9 mouse cellular contexts compared by ENCODE assay signal in the genomic region with DNA sequence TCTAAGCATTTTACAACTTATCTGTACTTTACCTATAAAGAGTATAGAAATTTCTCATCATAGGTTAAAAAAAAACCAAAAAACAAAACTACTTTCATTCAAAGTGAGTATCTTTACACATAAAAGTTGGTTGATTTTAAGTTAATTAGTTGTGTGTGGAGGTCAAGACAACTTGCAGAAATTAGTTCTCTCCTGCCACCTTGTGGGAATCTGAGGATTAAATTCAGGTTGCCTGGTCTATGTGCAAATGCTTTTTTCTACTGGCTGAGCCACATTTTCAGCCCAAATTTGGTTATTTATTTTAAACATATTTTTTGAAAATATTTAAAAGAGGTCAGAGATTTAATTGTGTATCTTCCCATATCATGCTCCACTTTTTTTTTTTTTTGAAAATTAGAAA. TPM values are rescaled to one million over a fixed set of nuclear protein-coding genes. Genes with fewer than 3 reads are reported as not detected.
DNase-seq lines count a peak whose midpoint lies in the region; ATAC-seq and TF ChIP-seq lines count a peak whose summit lies in the region.
"Had no signal": no experiment of that assay in that cellular context is flagged by ENCODE, and none has a peak within 500 bp of the region (broad histone marks: within the 10 kb centered on the region; RNA-seq: fewer than 3 reads in every experiment).

No protein-coding gene starts in this region.

- no peak overlapping the region for H3K4me3 ChIP-seq in heart, embryonic 10.5 days
- H3K4me3 ChIP-seq in midbrain, postnatal 0 days (ENCODE audit: low read depth, low read length): no peak overlapping the region
- no peak overlapping the region for H3K4me3 ChIP-seq in midbrain, embryonic 16.5 days (ENCODE audit: low read depth, low read length)
- H3K4me3 ChIP-seq in lung, postnatal 0 days (ENCODE audit: low read depth, low read length): no peak overlapping the region
- H3K4me3 ChIP-seq: hindbrain, embryonic 15.5 days had no signal

- H3K4me1 ChIP-seq in heart, embryonic 10.5 days: no peaks in the 10 kb centered on the region
- H3K4me1 ChIP-seq in midbrain, postnatal 0 days (ENCODE audit: insufficient read depth, low read length): no peaks in the 10 kb centered on the region
- H3K4me1 ChIP-seq in midbrain, embryonic 16.5 days (ENCODE audit: control insufficient read depth, insufficient read depth, low read length): no peaks in the 10 kb centered on the region
- no peaks in the 10 kb centered on the region for H3K4me1 ChIP-seq in lung, postnatal 0 days (ENCODE audit: insufficient read depth, low read depth, low read length)
- H3K4me1 ChIP-seq: hindbrain, embryonic 15.5 days had no signal

- no peak for ATAC-seq in midbrain, postnatal 0 days (ENCODE audit: low FRiP score)
- ATAC-seq in midbrain, embryonic 16.5 days: no peak
- ATAC-seq in lung, postnatal 0 days: no peak
- no peak for ATAC-seq in erythroblast, adult 5-6 weeks (replicated peaks; ENCODE audit: low FRiP score, poor library complexity, severe bottlenecking)

- DNase-seq in heart, adult 8-10 months (ENCODE audit: low spot score): peak; percentile 27
- DNase-seq in heart, embryonic 10.5 days (ENCODE audit: low spot score): no peak
- DNase-seq in midbrain, postnatal 0 days (ENCODE audit: low spot score): peak; percentile 45
- DNase-seq in R1 (ENCODE audit: low read depth, low spot score): peak; percentile 49
- DNase-seq in lung, postnatal 0 days (ENCODE audit: low spot score): peak; percentile 61
- no peak for DNase-seq in spleen, postnatal 4 days (ENCODE audit: low spot score in 2 of 2)

- H3K36me3 ChIP-seq in heart, embryonic 10.5 days: no peaks in the 10 kb centered on the region
- no peaks in the 10 kb centered on the region; the same call in 1 of the 2 replicates for H3K36me3 ChIP-seq in midbrain, postnatal 0 days (ENCODE audit: insufficient read depth, low read length)
- H3K36me3 ChIP-seq in midbrain, embryonic 16.5 days (ENCODE audit: control insufficient read depth, insufficient read depth, low read length): no peaks in the 10 kb centered on the region
- no peaks in the 10 kb centered on the region for H3K36me3 ChIP-seq in lung, postnatal 0 days (ENCODE audit: insufficient read depth, low read length)

- peak; percentile 67 for TF ChIP-seq CTCF in midbrain, postnatal 0 days (IDR thresholded peaks at IDR 0.05)
- TF ChIP-seq CTCF in lung, postnatal 0 days (IDR thresholded peaks at IDR 0.05): peak; percentile 62

- no peak overlapping the region for H3K4me2 ChIP-seq in midbrain, postnatal 0 days (ENCODE audit: low read depth, low read length, poor library complexity, severe bottlenecking)
- H3K4me2 ChIP-seq in midbrain, embryonic 16.5 days (ENCODE audit: low read length): no peak overlapping the region
- H3K4me2 ChIP-seq in lung, postnatal 0 days (replicated peaks; ENCODE audit: low read depth, low read length): no peak overlapping the region
- H3K4me2 ChIP-seq: hindbrain, embryonic 15.5 days had no signal

- no peaks in the 10 kb centered on the region for H3K9me3 ChIP-seq in heart, embryonic 10.5 days
- H3K9me3 ChIP-seq in midbrain, postnatal 0 days (ENCODE audit: low read length): no peaks in the 10 kb centered on the region
- no peaks in the 10 kb centered on the region for H3K9me3 ChIP-seq in midbrain, embryonic 16.5 days (replicated peaks; ENCODE audit: control insufficient read depth, low read length, poor library complexity, severe bottlenecking)
- no peaks in the 10 kb centered on the region for H3K9me3 ChIP-seq in lung, postnatal 0 days (ENCODE audit: low read length)
- H3K9me3 ChIP-seq: hindbrain, embryonic 15.5 days had no signal

- no peak for TF ChIP-seq EP300 in lung, postnatal 0 days (IDR thresholded peaks at IDR 0.05)

- no peak overlapping the region for H3K9ac ChIP-seq in midbrain, postnatal 0 days (replicated peaks; ENCODE audit: low read length, poor library complexity, severe bottlenecking)
- no peak overlapping the region for H3K9ac ChIP-seq in midbrain, embryonic 16.5 days (ENCODE audit: low read depth, low read length)
- H3K9ac ChIP-seq in lung, postnatal 0 days (replicated peaks; ENCODE audit: low read depth): no peak overlapping the region
- H3K9ac ChIP-seq: hindbrain, embryonic 15.5 days had no signal

- no peaks in the 10 kb centered on the region for H3K27me3 ChIP-seq in heart, embryonic 10.5 days (ENCODE audit: insufficient read depth, poor library complexity, severe bottlenecking)
- no peaks in the 10 kb centered on the region for H3K27me3 ChIP-seq in midbrain, postnatal 0 days (ENCODE audit: insufficient read depth, low read length)
- H3K27me3 ChIP-seq in midbrain, embryonic 16.5 days (ENCODE audit: control insufficient read depth, insufficient read depth, low read depth, low read length): no peaks in the 10 kb centered on the region
- H3K27me3 ChIP-seq in lung, postnatal 0 days (replicated peaks; ENCODE audit: insufficient read depth, low read length): no peaks in the 10 kb centered on the region
- H3K27me3 ChIP-seq: hindbrain, embryonic 15.5 days had no signal

- H3K27ac ChIP-seq in heart, embryonic 10.5 days: no peak overlapping the region
- no peak overlapping the region for H3K27ac ChIP-seq in midbrain, postnatal 0 days (ENCODE audit: low read depth, low read length)
- H3K27ac ChIP-seq in midbrain, embryonic 16.5 days (ENCODE audit: low read length): no peak overlapping the region
- no peak overlapping the region for H3K27ac ChIP-seq in lung, postnatal 0 days (ENCODE audit: low read length)
- H3K27ac ChIP-seq: hindbrain, embryonic 15.5 days had no signal

RNA-seq across cellular contexts. Expression of gene Neto2, which starts 35.6 kb away (rescaled TPM):
- total RNA-seq in heart, adult 8-10 months (2022): 1 to 10 TPM in 3 of 4 experiments, under 1 TPM in 1; 0.65 to 1.3 (median 1.1) TPM
- polyA plus RNA-seq in heart, embryonic 10.5 days (2016; fragmentation: Nextera tagmentation; extraction: Ambion mirVana): 4.9 and 6.9 TPM in 2 replicates
- 106 and 138 TPM in 2 replicates for total RNA-seq in midbrain, postnatal 0 days (2014; rRNA removed)
- polyA plus RNA-seq in midbrain, postnatal 0 days (2015; fragmentation: Nextera tagmentation; extraction: Ambion mirVana): 41.2 and 46.5 TPM in 2 replicates
- 61.7 and 66.7 TPM in 2 replicates for polyA plus RNA-seq in midbrain, embryonic 16.5 days (2015; fragmentation: Nextera tagmentation; extraction: Ambion mirVana)
- 0.88 and 1.5 TPM in 2 replicates for polyA plus RNA-seq in lung, postnatal 0 days (2015; fragmentation: Nextera tagmentation; extraction: Ambion mirVana)
- total RNA-seq in erythroblast, adult 5-6 weeks (2015; ENCODE audit: low replicate concordance): 3.8 and 8.5 TPM in 2 replicates
- total RNA-seq in erythroblast, adult 5-6 weeks (2017; ENCODE audit: low replicate concordance): 2.6 and 3.9 TPM in 2 replicates

Comparison
In these comparisons a context has a peak if more than half of its experiments do, and no peak if none do; other contexts are left out.
1. DNase-seq: peak in heart, adult 8-10 months (single experiment), midbrain, postnatal 0 days (single experiment), R1 (single experiment) and lung, postnatal 0 days (single experiment); none in heart, embryonic 10.5 days (single experiment) and spleen, postnatal 4 days (0 of 2).